Mouse (Mus musculus): ENCODE measurements around the gene Map3k4. TPM values are rescaled to one million over a fixed set of nuclear protein-coding genes. Genes with fewer than 3 reads are reported as not detected.

Map3k4 gene
- polyA plus RNA-seq, 1 experiment, result 6.1 TPM

DNA sequence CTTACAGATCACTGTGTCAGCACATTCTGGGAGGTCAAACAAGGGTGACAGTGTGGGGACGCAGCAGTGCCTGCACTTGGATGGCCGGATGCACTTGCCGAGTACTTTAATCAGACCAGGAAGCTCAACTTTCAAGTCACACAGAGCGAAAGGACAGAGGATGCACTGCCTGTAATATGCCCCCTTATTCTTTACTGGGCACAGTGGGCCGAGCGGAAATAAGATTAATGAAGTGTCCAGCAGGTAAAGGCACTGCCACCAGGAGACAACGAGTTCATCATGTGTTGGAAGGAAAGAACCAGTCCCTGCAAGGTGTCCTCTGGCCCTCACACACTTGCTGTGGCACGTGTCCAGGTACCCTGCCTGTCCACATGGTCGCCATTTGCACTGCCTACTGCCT lies 94.5 kb downstream of the Map3k4 start:
- Histone ChIP-seq H3K4me1 (ENCODE audit: control insufficient read depth, insufficient read depth, low read length) (peaks cover 6% of the 10 kb centered on the region), H3K27ac (ENCODE audit: control insufficient read depth, insufficient read depth, low read depth, low read length) (no peak overlapping the region), H3K36me3 (ENCODE audit: control insufficient read depth, insufficient read depth, low read length) (no peaks in the 10 kb centered on the region), H3K4me3 (ENCODE audit: control insufficient read depth, low read depth, low read length) (no peak overlapping the region), H3K27me3 (ENCODE audit: control insufficient read depth, insufficient read depth, low read length) (no peaks in the 10 kb centered on the region)
- TF ChIP-seq CTCF (IDR thresholded peaks at IDR 0.05; ENCODE audit: control insufficient read depth, insufficient read depth, insufficient replicate concordance, low read depth, low read length), result no peak
- no peak for TF ChIP-seq POLR2A (IDR thresholded peaks at IDR 0.05; ENCODE audit: control insufficient read depth, low read depth, low read length)

DNA sequence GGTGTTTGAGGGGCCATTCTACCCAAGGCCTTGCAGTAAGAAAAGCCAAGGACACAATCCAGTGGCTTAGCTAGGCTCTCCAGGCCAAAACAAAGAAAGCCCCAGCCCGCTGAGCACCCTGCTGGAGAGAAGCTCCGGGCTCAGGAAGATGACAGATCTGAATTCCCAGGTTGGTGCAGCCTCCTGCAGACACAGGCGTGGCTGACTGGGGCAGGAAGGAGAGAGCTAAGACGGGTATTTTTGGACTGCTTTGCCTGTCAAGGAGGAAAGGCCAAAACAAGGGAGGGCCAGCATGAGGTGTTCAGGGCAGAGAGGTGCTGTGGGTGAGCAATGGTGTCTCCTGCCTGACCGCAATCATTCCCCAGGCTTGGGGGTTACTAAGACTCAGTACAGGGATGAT lies 94.9 kb downstream of the Map3k4 start:
- Histone ChIP-seq H3K27ac (ENCODE audit: control insufficient read depth, insufficient read depth, low read depth, low read length) (no peak overlapping the region), H3K4me1 (ENCODE audit: control insufficient read depth, insufficient read depth, low read length) (peaks cover 6% of the 10 kb centered on the region), H3K36me3 (ENCODE audit: control insufficient read depth, insufficient read depth, low read length) (no peaks in the 10 kb centered on the region), H3K27me3 (ENCODE audit: control insufficient read depth, insufficient read depth, low read length) (no peaks in the 10 kb centered on the region), H3K4me3 (ENCODE audit: control insufficient read depth, low read depth, low read length) (no peak overlapping the region)
- no peak for TF ChIP-seq CTCF (IDR thresholded peaks at IDR 0.05; ENCODE audit: control insufficient read depth, insufficient read depth, insufficient replicate concordance, low read depth, low read length)
- no peak for TF ChIP-seq POLR2A (IDR thresholded peaks at IDR 0.05; ENCODE audit: control insufficient read depth, low read depth, low read length)

DNA sequence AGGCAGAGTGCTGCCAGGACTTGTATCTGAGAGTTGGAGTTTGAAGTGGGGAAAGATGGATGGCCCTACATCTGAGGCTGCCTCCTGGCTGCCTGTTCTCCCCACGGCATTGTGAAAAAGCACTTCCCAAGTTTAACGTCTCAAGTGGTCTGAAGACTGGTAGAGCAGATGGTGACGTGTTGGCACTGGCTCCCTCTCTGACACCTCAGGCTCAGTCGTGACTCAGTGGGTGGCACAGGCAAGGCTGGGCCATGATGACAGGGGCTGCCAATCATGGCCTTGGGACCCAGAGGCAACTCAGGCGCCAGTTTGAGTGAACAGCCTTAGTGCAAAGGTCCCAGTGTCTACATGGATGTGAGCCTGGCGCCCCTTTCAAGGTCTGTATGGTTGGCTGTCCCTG lies 96.7 kb downstream of the Map3k4 start:
- no peak overlapping the region for H3K4me3 ChIP-seq (ENCODE audit: control insufficient read depth, low read depth, low read length)
- TF ChIP-seq CTCF (IDR thresholded peaks at IDR 0.05; ENCODE audit: control insufficient read depth, insufficient read depth, insufficient replicate concordance, low read depth, low read length) (no peak), POLR2A (IDR thresholded peaks at IDR 0.05; ENCODE audit: control insufficient read depth, low read depth, low read length) (no peak)
- no peaks in the 10 kb centered on the region for H3K27me3 ChIP-seq (ENCODE audit: control insufficient read depth, insufficient read depth, low read length)
- H3K27ac ChIP-seq (ENCODE audit: control insufficient read depth, insufficient read depth, low read depth, low read length), result no peak overlapping the region
- H3K4me1 ChIP-seq (ENCODE audit: control insufficient read depth, insufficient read depth, low read length), result peaks cover 6% of the 10 kb centered on the region
- H3K36me3 ChIP-seq (ENCODE audit: control insufficient read depth, insufficient read depth, low read length), result no peaks in the 10 kb centered on the region

DNA sequence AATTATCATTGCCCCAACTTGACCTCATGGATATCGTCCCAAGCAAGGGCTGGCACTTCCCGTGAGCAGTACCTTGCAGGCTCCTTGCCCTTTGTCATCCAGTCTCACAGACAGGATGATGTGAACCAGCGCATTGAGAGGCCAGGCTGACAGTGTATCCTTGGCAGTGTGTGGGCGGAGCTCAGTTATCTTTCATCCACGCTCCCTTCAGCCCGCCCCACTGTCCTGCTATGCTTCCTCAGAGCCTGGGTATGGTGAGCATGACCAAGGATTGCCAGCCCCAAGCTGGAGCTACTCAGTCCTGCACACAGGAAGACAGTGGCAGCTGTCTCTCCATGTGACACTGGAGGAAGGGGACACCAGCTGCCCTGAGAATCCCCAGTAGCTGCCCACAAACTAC lies 102.4 kb downstream of the Map3k4 start:
- H3K4me3 ChIP-seq (ENCODE audit: control insufficient read depth, low read depth, low read length), result no peak overlapping the region

DNA sequence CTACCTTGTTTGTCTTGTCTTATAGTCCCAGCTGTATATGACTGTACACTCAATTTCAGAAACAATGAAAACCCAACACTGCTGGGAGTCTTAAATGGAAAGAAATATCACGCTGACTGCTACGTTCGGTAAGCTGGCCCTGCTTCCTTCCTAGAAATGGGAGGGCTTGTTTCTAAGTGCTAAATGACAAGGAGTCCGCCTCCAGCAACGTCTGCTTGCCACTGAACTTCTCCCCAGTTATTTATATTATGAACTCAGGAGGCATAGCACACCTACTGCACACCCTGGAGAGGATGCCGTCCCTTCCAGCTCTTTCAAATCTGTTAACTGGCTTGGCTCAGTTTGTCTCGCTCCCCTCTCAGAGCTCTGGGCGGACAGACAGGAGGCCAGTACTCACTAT lies 105.2 kb downstream of the Map3k4 start:
- H3K4me1 ChIP-seq (ENCODE audit: control insufficient read depth, insufficient read depth, low read length), result no peaks in the 10 kb centered on the region
- no peak for TF ChIP-seq CTCF (IDR thresholded peaks at IDR 0.05; ENCODE audit: control insufficient read depth, insufficient read depth, insufficient replicate concordance, low read depth, low read length)
- TF ChIP-seq POLR2A (IDR thresholded peaks at IDR 0.05; ENCODE audit: control insufficient read depth, low read depth, low read length), result no peak
- no peak overlapping the region for H3K4me3 ChIP-seq (ENCODE audit: control insufficient read depth, low read depth, low read length)
- H3K27ac ChIP-seq (ENCODE audit: control insufficient read depth, insufficient read depth, low read depth, low read length), result no peak overlapping the region
- H3K36me3 ChIP-seq (ENCODE audit: control insufficient read depth, insufficient read depth, low read length), result no peaks in the 10 kb centered on the region
- H3K27me3 ChIP-seq (ENCODE audit: control insufficient read depth, insufficient read depth, low read length), result no peaks in the 10 kb centered on the region

More for the DNA sequence above, 102.4 kb downstream of the Map3k4 start:
- Histone ChIP-seq H3K36me3 (ENCODE audit: control insufficient read depth, insufficient read depth, low read length) (no peaks in the 10 kb centered on the region), H3K4me1 (ENCODE audit: control insufficient read depth, insufficient read depth, low read length) (peaks cover 2% of the 10 kb centered on the region; the same call in 1 of the 2 replicates), H3K27me3 (ENCODE audit: control insufficient read depth, insufficient read depth, low read length) (no peaks in the 10 kb centered on the region), H3K27ac (ENCODE audit: control insufficient read depth, insufficient read depth, low read depth, low read length) (no peak overlapping the region)
- TF ChIP-seq POLR2A (IDR thresholded peaks at IDR 0.05; ENCODE audit: control insufficient read depth, low read depth, low read length) (no peak), CTCF (IDR thresholded peaks at IDR 0.05; ENCODE audit: control insufficient read depth, insufficient read depth, insufficient replicate concordance, low read depth, low read length) (no peak)

DNA sequence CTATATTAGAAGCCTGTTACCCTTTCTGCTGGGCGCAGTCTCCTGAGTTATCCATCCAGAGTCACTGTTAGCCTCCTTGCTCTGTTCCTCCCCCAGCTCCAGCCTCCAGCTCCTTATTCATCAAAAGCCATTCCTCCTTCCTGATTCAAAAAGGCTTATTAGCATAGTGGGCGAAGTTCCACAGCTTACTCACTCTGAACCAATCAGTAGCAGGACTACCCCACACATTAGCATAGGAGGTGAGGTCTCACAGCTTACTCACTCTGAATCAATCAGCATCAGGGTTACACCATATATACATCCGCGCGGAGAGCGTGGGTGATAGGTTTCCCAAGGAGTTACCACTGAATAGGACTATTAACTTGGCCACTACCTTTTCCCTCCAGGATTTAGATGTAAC lies 106.3 kb downstream of the Map3k4 start:
- no peak overlapping the region for H3K27ac ChIP-seq (ENCODE audit: control insufficient read depth, insufficient read depth, low read depth, low read length)
- no peak overlapping the region for H3K4me3 ChIP-seq (ENCODE audit: control insufficient read depth, low read depth, low read length)
- H3K4me1 ChIP-seq (ENCODE audit: control insufficient read depth, insufficient read depth, low read length), result no peaks in the 10 kb centered on the region
- H3K27me3 ChIP-seq (ENCODE audit: control insufficient read depth, insufficient read depth, low read length), result no peaks in the 10 kb centered on the region
- no peak for TF ChIP-seq CTCF (IDR thresholded peaks at IDR 0.05; ENCODE audit: control insufficient read depth, insufficient read depth, insufficient replicate concordance, low read depth, low read length)
- TF ChIP-seq POLR2A (IDR thresholded peaks at IDR 0.05; ENCODE audit: control insufficient read depth, low read depth, low read length), result no peak
- H3K36me3 ChIP-seq (ENCODE audit: control insufficient read depth, insufficient read depth, low read length), result no peaks in the 10 kb centered on the region

DNA sequence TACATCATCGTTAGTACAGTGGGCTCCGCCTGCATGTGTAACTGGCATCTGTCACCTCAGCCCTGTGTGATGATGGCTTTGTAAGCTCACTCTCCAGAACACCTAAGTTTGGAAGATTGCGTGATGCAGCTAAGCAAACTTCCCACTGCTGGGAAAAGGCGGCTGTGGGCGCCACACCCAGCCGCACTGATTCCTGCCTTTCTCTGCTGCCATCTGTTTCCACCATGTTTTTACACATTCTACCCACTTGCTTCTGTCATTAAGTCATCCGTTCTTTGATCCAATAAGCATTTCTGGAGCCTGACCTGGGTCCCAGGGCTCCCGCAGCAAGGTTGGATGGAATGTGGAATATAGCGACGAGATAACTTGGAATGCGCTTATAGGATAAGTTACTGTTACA lies 106.7 kb downstream of the Map3k4 start:
- Histone ChIP-seq H3K27me3 (ENCODE audit: control insufficient read depth, insufficient read depth, low read length) (no peaks in the 10 kb centered on the region), H3K27ac (ENCODE audit: control insufficient read depth, insufficient read depth, low read depth, low read length) (no peak overlapping the region), H3K36me3 (ENCODE audit: control insufficient read depth, insufficient read depth, low read length) (no peaks in the 10 kb centered on the region), H3K4me1 (ENCODE audit: control insufficient read depth, insufficient read depth, low read length) (no peaks in the 10 kb centered on the region), H3K4me3 (ENCODE audit: control insufficient read depth, low read depth, low read length) (no peak overlapping the region)
- TF ChIP-seq POLR2A (IDR thresholded peaks at IDR 0.05; ENCODE audit: control insufficient read depth, low read depth, low read length), result no peak
- no peak for TF ChIP-seq CTCF (IDR thresholded peaks at IDR 0.05; ENCODE audit: control insufficient read depth, insufficient read depth, insufficient replicate concordance, low read depth, low read length)
